Mouse (Mus musculus) CD4-positive helper T cell, adult 2 months (primary cell): ENCODE measurements around the gene Poln.

Source experiments
- DNase-seq: peaks from one replicate; pipeline ENCODE4 v3.0.0-alpha.2; 2012; ENCODE audit warnings: low read depth, missing footprints, low spot score

Gene Poln

DNA sequence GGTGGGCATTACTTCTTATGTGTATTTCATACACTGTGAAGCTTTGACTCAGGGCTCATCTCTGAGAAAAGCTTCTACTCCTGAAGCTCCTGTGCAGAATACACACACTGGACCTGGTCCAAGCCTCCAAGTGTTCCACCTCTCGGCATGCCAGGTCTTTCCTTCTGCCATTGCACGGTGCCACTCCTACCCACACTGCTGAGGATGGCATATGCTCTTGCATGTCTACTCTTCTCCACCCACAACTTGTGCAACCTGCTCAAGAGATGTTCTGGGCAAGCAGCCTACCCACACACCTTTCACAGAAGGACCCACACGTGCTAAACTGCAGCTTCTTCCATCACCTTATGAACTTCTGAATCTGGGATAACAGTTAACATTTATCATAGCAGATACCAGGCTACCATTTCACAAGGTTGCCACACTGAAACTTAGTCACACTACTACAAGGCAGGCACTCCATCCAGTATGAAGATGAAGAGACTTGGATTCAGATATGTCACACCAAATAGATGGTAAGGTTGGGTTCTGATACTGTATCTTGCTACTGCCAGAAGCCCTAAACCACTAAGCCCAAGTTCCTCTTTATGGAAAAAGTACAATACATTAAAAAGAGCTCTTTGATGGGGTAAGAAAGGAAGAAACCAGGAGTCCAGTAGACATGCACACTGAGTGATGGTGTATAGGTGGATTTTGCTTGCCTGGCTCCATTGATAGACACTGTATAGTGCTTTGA lies 50.0 kb downstream of the Poln start:
- DNase-seq, result no peak

DNA sequence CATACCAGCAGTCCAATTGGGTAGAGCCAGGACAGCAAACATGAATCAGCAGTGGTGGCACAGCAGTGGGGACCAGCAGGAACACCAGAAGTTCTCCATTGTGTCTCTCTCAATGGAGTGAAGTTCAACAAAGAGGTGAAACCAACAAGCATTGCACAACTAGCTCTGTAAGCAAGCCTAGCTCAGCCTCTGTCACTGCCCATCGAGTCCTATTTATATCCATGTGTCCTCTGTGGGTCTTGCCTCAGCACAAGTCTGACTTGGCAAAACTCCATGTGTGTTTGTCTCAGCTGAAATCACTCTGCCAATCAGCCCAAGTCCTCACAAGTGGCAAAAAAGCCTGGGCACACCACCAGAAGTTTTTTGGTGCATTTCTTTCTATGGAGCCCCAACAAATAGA lies 63.6 kb downstream of the Poln start:
- DNase-seq, result no peak

DNA sequence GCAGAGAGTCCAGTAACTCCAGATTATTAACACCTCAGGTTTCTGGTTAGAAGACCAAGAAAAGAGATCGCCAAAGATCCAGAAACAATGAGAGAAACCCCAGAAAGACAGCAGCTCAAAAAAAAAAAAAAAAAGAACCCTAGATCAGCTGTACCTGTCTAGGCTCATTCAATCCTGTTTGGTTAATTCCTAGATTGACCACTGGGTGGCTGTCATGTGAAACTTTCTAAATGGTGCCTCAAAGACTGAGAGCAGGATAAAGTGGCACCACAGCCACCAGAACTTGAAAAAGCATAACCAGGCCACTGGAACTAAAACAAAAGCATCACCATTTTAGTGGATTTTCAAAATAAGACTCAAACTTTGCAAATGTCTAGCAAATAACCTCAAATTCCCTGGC lies 71.9 kb downstream of the Poln start:
- DNase-seq, result peak; percentile 54

DNA sequence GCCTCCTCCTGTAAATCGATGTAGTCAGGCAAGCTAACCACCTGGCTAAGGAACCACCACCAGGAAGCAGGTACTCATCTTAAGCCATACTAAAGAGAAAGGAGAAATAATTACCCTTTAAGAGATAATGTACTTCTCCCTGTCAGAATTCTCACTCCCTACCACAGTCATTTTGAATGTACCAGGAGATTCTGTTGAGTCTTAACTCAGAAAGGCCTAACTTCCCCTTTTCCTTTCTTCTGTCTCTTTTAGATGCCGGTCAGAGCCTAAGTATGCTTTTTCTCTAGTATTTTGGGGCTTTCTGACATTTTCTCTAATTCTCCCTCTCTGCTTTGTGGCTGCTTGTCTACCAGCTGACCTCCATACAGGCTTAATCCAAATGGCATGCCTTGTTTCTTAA lies 76.2 kb downstream of the Poln start:
- DNase-seq, result no peak

DNA sequence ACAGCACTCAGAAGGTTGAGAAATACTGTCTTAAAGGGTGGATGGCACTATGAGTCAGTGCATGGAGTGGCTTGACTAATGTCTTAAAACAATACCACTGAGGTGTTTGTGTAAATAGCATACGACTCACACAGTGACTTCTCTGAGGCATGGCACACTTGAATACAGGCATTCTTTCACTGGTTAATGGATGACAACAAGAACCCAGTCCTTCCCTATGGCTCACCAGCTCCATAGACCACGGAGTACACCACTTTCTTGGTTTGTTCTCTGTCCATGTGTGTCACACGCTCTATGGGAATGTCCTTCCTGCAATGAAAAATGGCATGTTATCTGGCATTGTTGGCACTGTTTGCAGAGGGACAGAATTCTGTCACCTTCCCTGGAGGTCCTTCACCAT lies 136.7 kb downstream of the Poln start:
- no peak for DNase-seq

DNA sequence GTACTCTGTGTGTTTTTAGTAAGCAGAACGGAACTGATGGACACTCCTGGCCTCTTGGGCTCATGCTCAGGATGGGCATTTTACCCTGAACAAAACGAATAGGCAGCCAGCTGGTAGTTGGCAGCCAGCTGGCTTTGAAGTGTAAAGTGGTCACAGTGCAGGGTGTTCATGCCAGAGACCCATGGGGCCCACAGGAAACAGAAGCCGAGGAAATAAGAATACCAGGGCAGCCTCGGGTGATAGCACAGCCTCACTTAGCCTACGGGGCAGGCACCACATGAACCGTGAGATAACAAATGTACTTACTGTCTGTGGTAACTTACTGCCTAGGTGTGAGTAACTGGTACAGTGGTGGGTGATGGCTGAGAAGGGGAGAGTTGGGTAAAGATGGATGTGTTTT lies 138.2 kb downstream of the Poln start:
- no peak for DNase-seq

DNA sequence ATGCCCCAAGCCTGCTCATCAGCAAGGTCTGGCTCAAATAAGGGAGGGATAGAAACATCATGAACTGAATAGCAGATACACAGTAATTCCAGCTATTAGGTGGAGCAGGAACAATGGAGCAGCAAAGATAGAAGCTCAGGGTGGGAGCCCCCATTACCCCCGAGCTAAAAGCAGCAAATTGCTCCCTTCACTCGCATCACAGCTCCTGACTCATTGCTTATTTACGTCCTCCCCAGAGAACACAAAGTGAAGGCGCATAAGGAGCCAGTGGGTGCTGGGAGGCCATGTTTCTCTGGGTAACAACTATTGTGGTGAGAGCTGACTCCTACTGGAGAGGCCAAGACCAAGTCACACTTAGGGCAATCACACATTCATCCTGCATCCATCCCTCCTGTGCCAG lies 139.1 kb downstream of the Poln start:
- DNase-seq, result no peak

DNA sequence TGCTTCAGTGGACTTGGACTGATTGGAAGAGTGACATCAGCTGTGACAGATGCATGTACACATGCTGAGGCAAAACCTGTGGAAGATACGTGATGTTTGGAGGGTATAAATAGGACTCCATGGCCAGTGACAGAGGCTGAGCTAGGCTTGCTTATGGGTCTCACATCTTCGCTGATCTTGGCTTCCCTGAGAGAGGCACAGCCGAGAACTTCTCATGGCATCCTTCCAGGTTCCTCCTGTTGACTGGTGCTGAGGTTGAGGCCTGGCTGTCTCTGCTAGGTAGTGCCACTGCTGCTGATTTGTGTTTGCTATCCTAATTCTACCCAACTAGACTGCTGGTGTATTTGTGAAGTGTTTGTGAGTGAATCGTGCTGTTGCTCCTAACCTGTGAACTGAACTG lies 150.3 kb downstream of the Poln start:
- no peak for DNase-seq

DNA sequence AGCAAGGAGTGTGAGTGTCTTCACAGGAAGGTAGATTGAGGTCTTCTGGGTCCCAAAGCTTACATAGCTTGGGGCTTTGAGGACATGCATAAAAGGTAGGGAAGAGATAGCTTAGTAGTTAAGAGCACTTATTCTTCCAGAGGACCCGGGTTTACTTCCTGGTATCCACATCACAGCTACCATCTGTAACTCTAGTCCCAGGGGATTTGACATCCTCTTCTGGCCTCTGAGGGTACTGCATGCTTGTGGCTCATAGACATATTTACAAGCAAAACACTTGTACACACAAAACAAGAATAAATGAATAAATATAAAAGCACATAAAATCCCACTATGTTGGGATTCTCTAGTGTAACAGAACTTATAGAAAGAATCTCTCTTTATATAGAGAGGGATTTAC lies 154.6 kb downstream of the Poln start:
- DNase-seq, result no peak

DNA sequence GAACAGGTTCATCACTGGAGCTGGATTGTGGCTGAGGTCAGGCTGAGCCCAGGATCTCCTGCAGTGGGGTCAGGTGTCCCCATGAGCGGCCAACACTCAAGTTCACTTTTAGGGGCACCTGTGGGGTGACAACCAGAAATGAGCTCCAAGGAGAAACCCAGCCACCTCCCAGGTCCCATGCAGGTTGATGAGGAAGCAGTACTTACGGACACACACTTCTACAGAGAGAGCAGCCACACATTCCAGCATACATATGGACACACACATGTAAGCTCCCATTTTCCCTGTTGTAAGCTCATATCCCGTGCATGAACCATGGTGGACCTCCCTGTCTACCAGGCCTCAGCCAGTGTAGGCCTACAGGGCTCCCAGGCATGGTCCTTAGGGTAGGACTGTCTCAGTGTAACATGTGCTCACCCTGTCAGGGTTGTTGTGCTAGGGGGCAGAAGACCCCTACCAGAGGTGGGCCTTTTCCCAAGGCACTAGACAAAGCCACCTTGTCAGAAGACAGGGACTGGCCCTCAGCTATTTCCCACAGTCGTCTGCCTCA lies 161.8 kb downstream of the Poln start:
- DNase-seq, result no peak

DNA sequence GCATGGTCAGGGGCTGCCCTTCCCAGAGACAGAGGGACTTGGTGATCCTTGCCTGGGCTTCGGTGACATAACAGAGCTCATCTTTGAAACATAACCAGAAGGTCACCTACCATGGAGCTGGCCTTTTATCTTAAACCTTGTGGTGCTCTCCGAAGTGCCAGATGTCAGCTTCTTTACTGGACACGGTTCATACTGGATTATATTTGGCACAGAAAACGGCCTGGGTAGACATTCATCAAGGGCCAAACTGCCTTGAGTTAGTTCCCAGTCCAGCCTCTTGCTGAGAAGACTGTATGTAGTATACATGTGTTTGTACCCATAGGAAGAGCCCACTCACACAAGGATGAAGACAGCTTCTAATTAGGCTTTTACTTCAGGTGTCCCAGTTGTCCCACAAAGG lies 162.4 kb downstream of the Poln start:
- DNase-seq, result no peak

DNA sequence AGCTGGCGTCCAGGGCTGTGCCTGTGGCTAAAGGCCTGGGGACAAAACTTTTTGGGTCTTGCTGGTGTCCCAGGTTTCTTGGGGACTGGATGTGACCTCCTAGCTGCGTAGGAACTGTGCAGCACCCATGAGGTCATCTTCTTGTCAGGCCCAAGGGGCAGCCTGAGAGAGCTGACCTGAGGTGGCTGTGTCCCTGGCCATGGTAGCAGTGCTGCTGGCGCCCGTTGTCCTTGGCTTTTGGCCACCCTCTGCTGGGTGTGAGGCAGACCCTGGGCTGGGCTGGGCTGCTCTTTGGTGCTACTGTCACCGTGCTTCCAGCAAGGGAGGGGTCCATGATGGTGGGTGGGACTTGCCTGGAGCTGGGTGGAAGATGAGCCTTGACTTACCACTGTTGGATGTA lies 164.6 kb downstream of the Poln start:
- no peak for DNase-seq

DNA sequence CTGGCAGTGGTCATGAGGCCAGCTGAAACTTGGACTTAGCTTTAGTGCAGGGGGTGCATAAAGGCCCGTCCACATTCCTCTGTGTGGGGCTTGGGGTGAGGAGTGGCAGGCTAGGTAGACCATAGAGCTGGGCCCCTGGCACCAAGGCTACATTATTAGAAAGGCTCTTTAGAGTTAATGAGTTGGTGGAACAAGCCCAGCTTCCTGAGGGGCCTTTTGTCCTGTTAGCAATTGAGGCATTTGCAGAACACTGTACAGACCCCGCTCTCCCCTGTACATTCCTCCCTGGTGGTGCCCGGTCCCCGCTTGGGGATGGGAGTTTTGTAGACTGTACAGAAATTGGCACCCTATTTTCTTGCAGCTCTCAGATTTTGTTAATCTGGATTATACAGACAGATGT lies 166.6 kb downstream of the Poln start:
- DNase-seq, result no peak

DNA sequence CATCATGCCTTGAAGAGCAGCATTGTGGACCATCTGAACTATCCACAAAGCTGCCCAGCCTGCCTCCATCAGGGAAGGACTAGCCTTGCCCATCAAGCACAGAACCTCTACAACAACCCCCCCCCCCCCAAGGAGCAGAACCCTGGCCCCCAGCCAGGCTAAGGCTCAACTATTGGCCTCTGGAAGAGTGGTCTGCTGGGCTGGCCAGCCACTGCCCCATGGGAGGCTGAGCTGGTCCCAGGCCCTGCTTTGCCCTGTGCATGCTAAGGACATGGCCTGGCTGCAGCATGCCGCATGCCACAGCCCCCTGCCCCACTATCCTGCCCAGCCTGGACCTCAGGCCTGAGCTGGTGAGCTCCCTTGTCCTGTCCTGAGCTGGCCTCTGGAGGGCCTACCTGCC lies 167.8 kb downstream of the Poln start:
- DNase-seq, result no peak

DNA sequence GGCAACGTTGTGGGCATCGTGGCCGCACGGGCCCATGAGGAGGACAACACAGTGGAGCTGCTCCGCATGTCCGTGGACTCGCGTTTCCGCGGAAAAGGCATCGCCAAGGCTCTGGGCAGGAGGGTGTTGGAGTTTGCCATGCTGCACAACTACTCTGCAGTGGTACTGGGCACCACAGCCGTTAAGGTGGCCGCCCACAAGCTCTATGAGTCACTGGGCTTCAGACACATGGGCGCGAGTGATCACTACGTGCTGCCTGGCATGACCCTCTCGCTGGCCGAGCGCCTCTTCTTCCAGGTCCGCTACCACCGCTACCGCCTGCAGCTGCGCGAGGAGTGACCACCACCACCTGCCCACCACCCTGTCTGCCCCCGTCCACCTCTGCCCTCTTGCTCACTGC lies 168.4 kb downstream of the Poln start:
- DNase-seq, result no peak

DNA sequence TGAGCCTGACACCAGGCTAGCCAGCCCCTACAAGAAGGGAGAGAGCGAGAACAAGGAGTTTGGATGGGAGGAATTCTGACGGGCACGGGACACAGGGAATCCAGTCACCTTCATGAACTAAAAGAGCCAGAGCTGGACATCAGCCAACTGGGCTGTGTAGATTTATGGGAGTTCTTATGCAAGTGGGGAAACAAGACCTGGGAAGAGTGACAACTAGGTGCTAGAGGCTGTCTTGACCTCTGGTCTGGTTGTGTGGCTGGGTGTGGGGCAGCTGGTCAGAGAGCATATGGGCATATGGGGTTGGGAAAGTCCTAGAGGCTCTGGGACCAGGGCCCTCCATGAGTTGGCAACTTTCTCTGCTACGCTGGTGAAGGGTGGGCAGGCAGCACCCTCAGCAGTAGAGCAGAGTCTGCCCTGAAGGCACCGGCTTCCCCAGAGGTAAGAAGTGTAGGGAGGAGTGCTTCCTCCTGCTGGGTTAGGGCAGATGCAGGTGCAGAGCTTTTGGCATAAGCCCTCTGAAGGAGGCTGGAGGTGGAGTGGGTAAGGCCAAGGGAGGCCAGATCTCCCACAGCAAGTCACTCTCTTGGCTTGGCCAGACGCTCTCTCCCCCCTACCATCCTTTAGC lies 169.7 kb downstream of the Poln start:
- DNase-seq, result no peak

DNA sequence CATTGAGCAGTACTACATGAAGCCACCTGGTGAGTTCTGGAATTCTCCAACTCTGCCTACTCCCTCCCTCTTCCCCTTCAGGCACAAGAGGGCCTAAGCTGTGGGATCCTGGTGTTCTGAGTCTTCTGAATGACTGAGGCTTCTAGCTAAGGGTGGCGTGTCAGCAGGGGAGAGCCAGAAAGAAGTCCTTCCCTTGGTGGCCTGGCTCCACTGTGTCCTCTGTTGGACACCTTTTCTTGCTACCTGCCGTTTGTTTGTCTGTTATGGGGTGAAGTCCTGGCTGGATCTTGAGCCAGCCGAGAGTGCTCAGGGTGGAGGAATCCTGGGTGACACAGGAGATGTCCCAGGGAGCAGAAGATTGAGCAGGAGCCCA lies 170.8 kb downstream of the Poln start:
- no peak for DNase-seq

DNA sequence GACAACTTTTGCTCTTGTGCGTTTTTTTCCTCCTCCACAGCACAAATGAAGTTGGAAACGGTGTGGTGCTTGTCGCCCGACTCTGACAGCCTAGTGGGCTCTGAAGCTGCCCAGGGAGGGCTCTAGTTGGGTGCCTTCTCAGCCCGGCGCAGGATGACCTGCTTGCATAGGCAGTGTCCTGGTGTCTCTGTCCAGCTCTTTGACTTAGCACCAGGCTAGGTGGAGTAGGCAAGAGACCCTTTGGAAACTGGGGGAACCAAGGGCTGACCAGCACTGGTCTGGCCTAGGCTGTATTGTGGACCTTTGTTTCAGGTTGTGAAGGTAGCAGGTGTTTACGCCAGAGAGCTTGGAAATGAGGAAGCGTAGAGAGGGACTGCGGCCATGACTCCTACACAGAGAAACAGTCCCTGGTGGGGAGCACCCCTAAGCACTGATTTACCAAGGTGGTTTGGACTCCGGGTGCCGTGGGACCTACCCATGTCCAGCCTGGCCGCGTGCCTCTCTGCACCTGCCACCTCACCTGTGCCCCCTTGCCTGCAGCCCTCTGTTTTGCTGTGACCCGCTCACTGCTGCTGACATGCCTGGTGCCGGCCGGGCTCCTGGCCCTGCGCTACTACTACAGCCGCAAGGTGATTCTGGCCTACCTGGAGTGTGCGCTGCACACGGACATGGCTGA lies 171.3 kb downstream of the Poln start:
- DNase-seq, result no peak

DNA sequence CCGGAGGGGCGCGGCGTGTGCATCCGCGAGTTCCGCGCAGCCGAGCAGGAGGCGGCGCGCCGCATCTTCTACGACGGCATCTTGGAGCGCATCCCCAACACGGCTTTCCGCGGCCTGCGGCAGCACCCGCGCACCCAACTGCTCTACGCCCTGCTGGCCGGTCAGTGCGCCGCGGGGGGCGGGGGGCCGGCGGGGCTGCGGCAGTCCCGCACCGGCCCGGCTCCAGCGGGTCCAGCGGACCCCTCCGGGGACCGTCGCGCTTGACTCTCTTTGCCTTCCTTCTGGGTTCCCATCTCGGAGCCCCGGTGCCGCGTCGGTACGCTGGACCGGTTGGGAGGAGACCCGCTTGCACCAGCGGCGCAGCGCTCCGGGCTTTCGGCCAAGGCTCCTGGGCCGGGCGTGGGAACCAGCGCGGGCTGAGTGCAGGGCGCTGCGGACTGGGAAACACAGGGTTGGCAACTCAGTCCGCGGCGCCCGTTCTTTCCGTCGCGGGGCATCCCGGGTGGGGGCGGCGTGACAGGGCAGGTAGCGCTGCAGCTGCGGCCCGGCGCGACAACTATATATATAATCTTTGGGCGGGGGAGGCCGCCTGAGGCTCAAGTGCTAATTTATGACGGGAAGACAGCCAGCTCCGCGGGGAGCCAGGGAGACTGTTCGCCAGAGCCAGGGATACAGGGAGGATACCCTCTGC lies 172.1 kb downstream of the Poln start:
- DNase-seq, result no peak

DNA sequence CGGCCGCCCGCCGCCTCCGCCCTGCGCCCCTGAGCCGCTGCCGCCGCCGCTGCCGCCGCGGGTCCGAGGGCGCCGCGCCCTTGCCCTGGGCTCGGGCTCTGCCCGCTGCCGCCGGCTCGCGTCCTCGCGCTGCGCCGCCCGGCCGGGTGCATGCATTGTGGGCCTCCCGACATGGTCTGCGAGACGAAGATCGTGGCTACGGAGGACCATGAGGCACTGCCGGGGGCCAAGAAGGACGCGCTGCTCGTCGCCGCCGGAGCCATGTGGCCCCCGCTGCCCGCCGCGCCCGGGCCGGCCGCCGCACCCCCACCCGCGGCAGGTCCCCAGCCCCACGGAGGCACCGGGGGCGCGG lies 172.6 kb downstream of the Poln start:
- no peak for DNase-seq

DNA sequence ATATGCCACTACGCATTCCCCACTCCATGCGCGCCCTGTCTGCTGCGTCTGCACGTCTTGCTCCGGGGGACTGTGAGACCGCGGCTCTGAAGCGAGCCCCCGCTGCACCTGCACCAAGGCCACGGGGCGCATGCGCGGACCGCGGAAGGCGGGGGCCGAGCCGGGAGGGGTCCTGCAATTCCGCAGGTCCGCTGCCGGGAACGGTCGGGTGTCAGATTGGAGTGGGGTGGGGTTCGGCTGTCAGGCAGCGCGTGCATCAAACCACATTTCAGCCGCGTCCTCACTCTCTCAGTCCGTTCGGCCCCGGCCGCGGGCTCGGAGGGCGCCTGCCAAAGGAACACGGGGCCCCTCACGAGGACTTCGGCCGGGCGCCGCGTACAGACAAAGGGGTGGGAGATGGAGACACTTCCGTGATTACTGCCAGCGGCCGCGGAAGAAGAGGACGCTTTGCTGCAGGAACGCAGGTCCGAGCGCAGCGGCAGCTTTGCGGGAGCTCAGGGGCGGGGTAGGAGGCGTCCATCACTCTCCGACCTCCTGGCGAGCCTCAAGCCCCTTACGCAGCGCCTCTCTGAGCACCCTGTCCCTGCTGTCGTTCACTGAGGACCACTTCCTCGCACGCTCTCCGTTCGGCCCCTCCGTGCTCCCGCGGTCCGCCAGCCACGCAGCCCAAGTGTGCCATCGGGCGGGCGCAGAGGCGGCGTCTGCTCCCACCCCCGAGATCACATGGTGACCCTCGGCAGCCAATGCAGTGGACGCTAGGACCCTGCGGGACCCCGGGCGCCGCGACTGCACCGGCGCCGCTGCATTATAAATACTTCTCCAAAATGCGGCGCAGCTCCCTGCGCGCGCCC lies 173.2 kb downstream of the Poln start, which contains the start of gene Nat8l:
Gene Nat8l (plus strand): TSS at position 142 of the 851 bp plus-strand sequence.
- DNase-seq, result no peak
